Mouse (Mus musculus) 3134 (cell line): Measurements from ENCODE around the gene Mlh3.
A peak's percentile ranks its signal among the peaks of the same experiment; 100 is the strongest.

ENCODE experiments used
- DNase-seq: peaks from one replicate; pipeline ENCODE4 v3.0.0-alpha.2; 2011; ENCODE audit warnings: low spot score; ENCODE audit not compliant: insufficient read length; ENCODE audit errors: extremely low read depth

Gene Mlh3

DNA sequence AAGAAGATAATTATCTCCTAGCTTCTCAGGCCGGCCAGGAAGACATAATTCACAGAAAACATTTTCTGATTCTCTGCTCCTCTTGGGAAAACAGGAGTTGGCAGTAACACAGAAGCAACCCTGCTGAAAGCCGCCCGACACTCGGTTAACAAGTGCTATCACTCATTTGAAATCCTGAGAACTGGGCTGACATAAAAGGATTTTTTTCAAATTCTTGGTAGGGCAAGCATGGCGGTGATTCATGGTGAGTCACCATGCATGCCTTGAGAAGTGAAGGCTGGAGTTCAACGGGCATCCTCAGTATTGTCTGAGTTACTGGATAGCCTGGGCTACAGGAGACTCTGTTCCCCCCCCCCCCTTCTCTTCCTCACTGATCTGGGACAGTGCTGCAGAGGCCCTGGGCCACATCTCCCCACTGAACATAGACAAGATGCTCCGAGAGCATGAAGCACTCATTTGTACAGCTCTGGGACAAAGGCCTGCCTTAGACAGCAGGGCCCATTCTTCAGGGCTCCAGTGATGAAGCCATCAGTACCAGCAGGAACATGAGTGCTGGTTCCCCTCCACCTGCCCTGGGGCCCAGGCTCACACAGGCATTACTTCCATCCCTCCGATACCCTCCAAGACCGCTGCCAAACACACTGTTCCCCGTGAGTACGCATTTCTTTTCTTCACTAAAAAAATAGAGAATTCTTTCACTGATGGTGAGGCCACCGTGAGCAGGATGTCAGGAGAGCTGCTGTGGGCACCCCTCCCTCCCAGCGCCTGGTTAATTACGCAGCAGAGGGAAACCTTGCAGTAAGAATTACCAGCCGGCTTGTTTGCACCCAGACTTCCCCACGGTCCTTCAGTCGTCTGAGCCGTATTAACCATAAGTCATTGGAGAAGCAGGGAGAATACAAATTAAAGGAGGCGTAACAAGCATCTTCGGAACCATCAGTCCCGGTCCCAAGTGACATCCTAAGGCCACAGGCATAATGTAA, 36.7 kb downstream of the Mlh3 start:
- DNase-seq: peak; percentile 53

DNA sequence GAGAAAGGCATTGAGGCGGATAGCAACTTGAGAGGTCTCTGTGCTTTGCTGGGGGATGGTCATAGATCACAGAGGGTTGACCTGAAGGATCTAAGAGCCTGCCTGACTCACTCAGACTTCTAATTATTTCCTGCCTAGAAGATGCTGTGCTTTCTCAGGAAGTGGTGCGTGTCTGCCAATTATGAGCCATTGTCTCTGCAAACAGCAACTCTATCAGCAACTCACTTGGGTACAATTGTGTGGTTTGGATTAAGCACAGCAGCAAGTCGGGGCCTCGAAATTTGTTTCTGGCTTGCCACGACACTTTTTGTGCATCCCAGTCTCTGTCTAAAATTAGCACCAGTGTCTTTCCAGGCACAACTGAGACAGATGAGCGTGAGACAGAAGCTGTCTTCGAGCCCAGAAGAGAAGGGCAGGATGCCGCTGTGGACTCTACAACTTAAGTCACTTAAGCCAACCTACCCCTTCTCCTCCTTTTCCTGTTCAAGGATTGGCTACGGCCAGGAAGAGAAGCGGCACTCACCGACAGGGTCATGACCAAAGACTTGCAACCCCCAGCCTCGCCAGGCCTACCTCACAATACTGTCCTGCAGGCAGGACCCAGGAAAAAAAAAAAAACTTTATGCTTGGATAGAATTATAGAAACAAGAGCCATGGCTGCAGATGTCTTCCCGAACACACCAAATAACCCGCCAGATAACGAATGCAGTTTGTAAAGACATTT, 42.4 kb downstream of the Mlh3 start:
- DNase-seq: no peak

DNA sequence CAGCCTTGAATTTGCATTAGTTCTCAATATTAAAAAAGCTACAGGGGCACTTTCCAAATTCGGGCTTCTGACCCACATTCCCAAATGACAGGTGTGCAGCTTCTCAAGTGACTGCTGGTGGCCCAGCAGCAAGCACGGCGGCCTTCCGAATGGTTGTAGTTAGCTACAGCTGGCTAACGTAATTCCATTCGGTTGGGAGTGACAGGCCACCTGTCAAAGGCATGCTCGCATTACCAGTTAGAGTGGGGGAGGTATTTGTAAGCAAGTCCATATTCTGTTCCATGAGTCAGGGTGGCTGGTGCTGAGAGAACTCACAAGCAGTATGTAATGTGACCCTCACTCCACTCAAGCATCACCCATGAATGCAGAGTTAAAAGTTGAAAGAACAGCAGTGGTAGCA, 43.2 kb downstream of the Mlh3 start:
- DNase-seq: no peak

DNA sequence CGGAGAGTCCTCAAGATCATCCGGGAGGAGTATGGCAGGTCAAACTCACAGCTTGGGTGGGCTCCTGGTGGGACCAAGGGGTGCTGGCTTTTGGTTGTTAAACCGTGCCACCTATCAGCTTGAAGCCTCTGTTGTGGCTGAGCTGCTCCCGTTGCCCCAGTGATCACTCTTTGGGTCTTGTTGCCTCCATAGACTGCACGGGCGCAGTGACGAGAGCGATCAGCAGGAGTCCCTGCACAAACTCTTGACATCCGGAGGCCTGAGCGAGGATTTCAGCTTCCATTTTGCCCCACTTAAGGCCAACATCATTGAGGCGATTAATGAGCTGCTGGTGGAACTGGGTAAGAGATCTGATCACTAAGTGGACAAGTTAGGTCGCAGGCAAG, 50.5 kb downstream of the Mlh3 start:
- DNase-seq: no peak

DNA sequence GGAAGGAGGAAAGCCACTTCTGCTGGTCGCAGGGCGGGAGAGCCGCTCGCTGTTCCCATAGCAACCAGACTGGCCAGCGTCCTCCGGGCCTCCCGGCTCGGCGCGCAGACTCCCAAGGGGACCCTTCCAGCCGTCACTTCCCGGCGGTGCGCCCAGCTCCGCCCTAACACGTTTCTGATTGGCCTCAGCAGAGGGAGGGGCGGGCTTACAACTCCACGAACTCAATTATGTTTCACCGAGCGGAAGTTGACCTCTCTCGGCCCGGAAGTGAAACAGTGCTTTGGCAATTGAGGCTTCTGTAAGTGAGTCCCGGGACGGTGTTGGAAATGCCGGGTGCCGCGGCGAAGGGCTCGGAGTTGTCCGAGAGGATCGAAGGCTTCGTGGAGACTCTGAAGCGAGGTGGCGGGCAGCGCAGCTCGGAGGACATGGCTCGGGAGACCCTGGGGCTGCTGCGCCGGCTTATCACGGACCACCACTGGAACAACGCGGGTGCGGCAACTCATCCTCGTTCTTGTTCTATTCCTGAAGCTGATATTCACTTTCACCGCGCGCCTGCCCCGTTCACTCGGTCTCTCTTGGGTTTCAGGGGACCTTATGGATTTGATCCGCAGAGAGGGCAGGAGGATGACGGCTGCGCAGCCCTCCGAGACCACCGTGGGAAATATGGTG, 51.0 kb downstream of the Mlh3 start, which contains the start of gene Eif2b2:
Gene Eif2b2, plus strand, starts transcription at position 246 of the 669 bp plus-strand sequence.
- DNase-seq: peak; percentile 98

DNA sequence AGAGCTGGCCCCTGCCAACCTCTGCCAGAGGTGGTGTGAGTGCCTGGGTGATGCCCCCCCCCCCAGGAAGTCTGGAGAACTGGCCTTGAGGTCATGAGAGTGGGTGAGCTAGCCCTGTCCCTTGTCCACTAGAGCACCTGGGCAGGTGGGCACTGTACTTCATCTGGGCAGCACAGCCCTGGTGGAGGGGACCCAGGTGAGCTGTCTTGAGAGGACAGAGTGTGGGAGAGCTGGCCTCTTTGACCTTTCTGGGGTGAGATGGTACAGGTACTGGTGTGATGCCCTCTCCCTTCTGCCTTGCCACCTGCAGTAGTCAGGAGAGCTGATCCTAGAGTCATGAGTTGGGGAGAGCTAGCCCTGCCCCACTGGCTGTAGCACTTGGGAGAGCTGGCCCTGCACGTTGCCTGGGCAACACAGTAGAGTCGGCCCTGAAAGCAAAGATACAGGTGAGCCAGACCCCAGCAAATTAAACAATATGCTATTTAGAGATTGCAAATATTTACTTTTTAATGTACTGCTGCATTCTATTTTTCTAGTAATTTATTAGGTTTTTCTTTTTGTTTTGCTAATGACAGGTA, 52.6 kb downstream of the Mlh3 start:
- DNase-seq: no peak

DNA sequence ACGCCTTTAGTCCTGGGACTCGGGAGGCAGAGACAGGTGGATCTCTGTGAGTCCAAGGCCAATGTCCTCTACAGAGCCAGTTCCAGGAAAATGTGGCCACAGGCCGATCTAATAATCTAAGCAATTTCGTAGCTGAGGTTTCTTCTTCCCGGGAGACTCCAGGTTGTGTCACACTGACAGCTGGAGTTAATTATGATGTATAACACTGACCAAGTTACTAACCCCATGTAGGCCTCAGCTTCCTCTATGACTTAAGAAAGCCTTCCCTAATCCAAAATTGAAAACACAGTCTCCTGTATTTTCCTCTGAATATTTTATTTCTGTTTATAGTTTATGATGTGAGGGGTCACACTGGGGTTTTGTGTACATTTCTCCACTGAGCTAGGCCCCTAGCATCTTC, 55.4 kb downstream of the Mlh3 start:
- no peak for DNase-seq

DNA sequence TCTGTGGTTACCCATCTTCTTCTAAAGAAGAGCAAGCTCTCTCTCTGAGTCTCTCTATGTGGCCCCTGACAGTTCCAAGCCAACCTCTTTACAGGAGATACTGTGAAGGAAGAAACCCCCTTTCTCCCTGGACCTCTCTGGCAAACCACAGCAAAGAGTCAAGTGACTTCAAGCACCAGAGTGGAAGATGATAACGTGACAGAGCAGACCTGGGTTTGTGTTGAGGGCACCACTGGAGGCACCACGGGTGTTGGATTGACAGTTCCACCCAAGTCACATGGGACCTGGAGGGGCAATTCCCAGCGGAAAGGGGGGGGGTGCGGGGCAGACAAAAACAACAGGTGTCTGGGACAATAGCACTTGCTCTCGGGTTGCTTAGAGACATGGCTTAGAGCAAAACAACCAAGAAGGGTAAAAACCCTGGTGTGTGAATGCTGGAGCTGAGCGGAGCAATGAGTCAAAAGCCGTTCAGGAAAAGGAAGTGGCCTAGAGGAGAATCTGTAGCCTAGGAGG, 61.7 kb downstream of the Mlh3 start:
- DNase-seq: no peak

DNA sequence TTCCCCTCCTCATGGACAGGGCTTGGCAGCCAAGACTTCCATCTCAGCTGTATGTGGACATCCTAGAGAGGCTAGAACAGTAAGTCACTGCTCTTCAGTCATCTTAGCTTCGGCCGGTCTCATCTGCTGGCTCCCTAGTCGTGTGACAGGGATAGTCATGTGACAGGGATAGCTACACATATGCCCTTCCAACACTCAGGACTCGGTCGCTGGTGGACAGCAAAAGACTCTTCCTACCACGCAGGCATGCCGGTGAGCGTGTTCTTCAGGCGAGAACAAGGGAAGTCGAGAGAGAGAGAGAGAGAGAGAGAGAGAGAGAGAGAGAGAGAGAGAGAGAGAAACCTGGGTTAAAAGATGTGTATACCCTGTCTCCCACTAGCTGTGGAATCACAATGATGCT, 65.0 kb downstream of the Mlh3 start:
- DNase-seq: no peak

DNA sequence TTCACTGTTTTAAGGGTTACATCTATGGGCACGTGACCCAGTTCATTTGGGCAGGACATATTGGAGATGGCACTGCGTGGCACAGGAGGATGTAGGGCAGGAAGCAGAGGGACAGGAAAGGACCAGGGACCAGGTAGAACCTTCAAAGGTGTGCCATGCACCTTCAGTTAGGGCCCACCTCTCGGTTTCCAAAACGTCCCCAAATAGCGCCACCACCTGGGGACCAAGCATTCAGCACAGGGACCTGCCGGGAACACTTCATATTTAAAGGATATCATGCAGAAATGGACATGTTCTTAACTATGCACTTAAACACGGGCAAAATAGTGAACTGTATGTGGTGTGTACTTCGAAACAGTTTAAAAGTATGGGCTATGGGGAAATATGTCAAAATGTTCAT, 66.3 kb downstream of the Mlh3 start:
- DNase-seq: no peak

DNA sequence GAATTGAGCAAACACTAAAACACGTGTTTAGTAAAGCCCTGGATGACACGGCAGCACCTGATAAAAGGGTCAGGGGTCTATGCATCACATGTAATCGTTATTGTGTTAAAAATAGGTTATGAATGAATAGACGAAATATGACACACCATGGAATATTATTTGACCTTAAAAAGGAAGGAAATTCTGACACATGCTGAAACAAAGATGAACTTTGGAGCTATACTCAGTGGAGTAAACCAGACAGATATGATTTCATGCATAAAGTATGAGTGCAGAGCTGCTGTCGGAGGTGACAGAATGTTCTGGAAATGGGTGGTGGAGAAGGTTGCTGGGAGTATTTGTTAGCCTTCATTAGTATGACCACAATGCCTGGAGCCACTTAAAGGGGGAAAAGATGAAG, 66.7 kb downstream of the Mlh3 start:
- no peak for DNase-seq

DNA sequence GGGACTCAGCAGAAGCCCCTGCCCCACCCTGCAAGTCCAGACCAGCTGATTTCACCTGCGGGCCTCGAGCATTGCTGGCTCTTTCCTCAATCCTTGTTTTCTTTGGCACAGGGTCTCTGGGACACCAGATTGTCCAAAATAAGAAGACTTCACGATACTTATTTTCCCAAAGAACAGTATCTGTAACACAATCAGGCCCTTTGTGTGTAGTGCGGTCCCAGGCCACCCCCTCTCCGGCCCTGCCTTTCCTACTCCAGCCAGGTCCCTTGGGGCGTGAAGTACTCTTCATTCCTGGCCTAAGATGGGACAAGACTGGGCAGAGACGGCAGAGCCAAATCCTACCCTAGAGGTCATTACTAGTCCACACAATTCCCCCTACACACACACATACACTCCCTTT, 68.2 kb downstream of the Mlh3 start:
- DNase-seq: peak; percentile 82

DNA sequence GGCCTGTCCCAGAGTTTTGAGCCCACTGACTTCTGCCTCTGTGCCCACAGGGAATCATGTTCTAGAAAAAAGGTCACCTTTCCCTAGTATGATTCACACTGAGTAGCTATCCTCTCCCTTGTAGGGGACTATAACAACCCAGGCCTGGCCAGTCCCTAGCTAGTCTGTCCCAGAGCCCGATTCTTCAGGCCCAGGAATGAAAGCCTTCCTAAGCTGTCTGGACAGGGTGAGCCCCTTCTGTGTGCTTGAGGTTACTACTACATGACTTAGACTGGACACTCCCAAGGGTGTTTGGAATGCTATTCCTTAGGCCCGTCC, 68.6 kb downstream of the Mlh3 start:
- DNase-seq: no peak

DNA sequence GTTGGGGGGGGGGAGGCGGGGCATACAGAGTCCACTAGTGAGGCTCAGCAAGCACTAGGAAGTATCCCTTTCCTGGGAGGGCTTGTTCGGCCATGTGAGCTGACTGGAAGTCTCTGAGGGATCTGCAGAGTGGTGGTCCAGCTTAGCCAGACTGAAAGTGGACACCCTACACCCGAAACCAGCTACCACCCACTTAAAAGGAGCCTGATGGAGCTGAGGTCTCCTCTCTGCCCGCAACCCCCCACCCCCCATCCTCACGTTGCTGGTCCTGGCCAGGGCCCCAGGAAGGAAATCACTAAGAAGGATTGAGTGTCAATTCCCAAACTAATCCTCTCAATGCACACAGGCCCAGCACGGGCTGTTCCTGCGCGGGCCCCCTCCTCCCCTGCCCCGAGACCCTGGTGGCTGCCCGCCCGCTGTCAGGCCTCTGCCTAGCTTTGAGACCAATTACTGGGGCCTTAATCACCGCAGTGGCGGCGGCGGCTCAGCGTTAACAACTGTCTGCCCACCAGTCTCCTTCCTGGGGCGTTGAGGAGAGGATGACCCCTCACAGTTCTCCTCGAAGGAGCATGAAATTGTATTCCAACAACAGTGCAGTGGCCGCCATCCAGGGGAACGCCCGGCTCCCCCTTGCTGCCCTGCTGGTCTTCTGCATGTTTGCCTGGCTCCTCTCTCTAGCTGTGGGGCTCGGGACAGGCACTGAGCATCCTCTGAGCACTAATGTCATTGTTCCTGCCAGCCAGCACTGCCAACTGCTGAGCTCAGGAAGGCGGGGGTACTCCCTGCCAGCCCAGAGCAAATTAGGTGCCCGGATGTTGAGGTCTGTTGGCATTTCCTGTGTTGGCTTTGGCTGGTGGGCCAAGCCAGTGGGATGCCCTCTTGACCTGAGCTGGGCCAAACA, 69.2 kb downstream of the Mlh3 start:
- peak; percentile 91 for DNase-seq

DNA sequence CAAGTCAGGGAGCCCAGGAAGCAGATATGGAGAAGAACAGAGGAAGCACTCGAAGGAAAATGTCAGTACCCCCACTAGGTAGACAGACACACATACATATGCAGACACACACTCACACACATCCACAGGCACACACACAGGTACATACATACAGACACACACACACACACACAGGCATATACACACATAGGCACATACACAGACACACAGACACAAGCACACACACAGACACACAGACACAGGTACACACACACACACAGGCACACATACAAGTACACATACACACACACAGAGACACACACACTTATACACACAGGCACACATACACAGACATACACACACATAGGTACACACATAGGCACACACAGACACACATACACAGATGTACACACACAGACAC, 70.4 kb downstream of the Mlh3 start:
- DNase-seq: no peak

DNA sequence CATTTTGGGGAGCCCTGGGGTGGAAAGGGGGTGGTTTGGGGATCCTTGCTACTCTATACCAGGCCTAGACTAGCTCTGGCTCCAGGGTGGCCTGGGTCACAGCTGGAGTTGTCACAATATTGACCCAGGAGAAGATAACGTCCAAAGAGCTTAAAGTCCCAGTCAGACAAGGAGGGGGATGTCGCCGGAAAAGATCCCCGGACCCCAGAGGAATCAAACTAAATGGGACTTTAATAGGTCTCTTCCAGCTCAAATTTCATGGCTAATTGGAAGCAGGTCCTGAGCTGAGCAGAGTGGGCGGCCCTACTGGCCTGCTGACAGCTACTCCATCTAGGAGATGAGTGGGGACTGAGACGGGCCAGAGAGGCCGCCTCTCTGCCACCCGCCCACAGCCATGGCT, 72.5 kb downstream of the Mlh3 start:
- no peak for DNase-seq

DNA sequence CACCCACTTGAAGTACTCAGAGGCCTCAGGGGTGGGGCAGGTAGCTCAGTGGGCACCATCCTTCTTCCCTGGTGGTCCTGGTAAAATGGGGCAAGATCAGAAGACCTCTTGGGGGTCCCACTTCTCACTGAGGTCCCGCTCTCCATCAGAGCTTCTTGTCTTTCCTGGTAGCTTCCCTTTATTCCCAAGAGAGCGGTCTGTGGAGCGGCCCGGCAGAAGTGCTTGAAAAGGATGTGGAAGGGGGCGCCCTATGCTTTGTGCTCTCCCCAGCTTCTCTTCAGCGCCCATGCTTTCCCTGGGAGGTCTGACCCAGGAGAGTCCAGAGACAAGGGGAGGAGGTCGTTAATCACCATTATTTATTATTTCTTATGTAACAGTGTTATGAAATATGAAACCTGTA, 73.0 kb downstream of the Mlh3 start:
- DNase-seq: no peak

DNA sequence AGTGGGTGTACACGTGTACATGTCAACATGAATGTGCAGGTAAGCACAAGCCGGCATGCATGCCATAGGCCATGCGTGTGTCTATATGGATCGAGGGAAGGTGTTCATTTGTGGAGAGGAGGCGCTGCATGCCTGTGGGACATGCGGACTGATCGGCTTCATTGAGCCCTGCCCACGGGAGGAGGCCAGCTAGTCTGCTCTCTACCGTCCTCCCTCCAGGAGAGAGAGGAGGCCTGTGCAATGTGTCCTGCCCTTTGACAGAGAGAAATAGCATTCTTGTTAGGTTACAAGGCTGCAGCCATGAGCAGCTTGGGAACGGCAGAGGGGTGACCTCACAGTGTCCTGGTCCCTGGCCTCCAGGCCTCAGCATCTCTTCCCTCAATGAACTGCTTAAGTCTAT, 74.2 kb downstream of the Mlh3 start:
- DNase-seq: no peak

DNA sequence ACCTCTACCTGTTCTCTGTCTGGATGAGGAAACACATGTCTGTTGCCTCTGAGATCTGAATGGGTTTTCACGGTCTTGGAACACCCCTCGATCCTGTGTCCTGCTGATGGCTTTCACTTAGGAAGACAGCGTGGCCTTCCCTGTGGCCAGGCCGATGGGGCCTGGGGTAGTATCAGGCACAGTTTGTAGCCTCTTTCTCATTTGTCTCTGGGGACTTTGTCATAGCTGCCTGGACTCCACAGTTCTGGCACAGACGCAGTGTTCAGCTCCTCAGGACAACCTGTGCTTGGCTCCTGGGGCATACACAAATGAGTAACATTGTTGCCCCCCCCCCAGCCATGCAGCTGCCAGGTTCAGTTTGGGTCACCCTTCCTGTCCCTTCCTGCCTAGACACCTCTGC, 75.3 kb downstream of the Mlh3 start:
- DNase-seq: no peak

DNA sequence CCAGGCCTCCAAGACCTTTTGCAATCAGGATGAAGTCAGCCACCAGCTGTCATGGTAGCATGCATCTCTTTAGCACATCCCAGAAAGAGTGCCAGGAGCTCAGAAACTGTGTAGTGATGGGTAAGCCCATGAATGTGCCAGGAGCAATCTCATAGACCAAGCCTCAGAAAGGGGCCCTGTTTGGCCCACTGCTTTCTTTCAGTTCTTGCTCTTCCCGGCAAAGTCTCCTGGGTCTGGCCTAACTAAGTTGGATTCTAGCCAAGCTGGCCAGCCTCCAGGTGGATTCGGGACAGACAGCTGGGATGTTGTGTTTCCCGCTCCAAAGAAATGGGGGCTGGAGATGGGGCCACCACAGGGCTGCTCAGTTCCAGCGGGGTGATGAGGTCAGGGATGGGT, 75.8 kb downstream of the Mlh3 start:
- peak; percentile 36 for DNase-seq
